Mouse (Mus musculus): Measurements from ENCODE around the gene Ano1. TPM values are rescaled to one million over a fixed set of nuclear protein-coding genes. Genes with fewer than 3 reads are reported as not detected.

Gene Ano1
- polyA plus RNA-seq, 1 experiment from 2014 or later, result 17.1 TPM

- Histone ChIP-seq H3K4me2 (no peak overlapping the region), H3K9me3 (no peaks in the 10 kb centered on the region), H3K36me3 (replicated peaks) (peaks cover 14% of the 10 kb centered on the region), H3K27me3 (peaks cover 18% of the 10 kb centered on the region; the same call in 1 of the 2 replicates), H3K27ac (0 out of 2 replicates have a peak overlapping the region, but pooled peaks have one; percentile 19), H3K4me3 (replicated peaks) (no peak overlapping the region), H3K9ac (no peak overlapping the region), H3K4me1 (peaks cover 12% of the 10 kb centered on the region)
- no peak for ATAC-seq (ENCODE audit: low FRiP score)
- WGBS, result 55% methylated on average over 2 of the region's 2 CpGs
Observed at GRCm38 (mm10) chr7:144587291-144587690, 164.5 kb downstream of the Ano1 start.

- Histone ChIP-seq H3K4me3 (replicated peaks) (no peak overlapping the region), H3K4me1 (peaks cover 21% of the 10 kb centered on the region), H3K4me2 (no peak overlapping the region), H3K27me3 (peaks cover 18% of the 10 kb centered on the region; the same call in 1 of the 2 replicates), H3K36me3 (replicated peaks) (peaks cover 4% of the 10 kb centered on the region; the same call in 1 of the 2 replicates), H3K27ac (no peak overlapping the region), H3K9me3 (no peaks in the 10 kb centered on the region), H3K9ac (no peak overlapping the region)
- 6% methylated on average over 6 of the region's 6 CpGs for WGBS
- ATAC-seq (ENCODE audit: low FRiP score), result no peak
Observed at GRCm38 (mm10) chr7:144585648-144586047, 166.1 kb downstream of the Ano1 start.

- H3K4me2 ChIP-seq, result no peak overlapping the region
- H3K9ac ChIP-seq, result no peak overlapping the region
- H3K9me3 ChIP-seq, result no peaks in the 10 kb centered on the region
- no peak overlapping the region for H3K4me3 ChIP-seq (replicated peaks)
- H3K4me1 ChIP-seq, result peaks cover 23% of the 10 kb centered on the region
- peaks cover 17% of the 10 kb centered on the region for H3K36me3 ChIP-seq (replicated peaks)
- no peak overlapping the region for H3K27ac ChIP-seq
- ATAC-seq (ENCODE audit: low FRiP score), result no peak
- H3K27me3 ChIP-seq, result peaks cover 18% of the 10 kb centered on the region; the same call in 1 of the 2 replicates
- 4% methylated on average over 4 of the region's 4 CpGs for WGBS
Observed at GRCm38 (mm10) chr7:144583619-144584018, 168.2 kb downstream of the Ano1 start.

- Histone ChIP-seq H3K9ac (peak within 1 kb of the TSS; percentile 80), H3K27ac (peak within 1 kb of the TSS; percentile 91), H3K4me3 (replicated peaks) (peak within 1 kb of the TSS; percentile 80), H3K36me3 (replicated peaks) (peaks cover 24% of the 10 kb centered on the region), H3K4me2 (peak within 1 kb of the TSS; percentile 86), H3K27me3 (peaks cover 18% of the 10 kb centered on the region; the same call in 1 of the 2 replicates), H3K9me3 (no peaks in the 10 kb centered on the region), H3K4me1 (peaks cover 23% of the 10 kb centered on the region)
- peak; percentile 92 for ATAC-seq (ENCODE audit: low FRiP score)
- WGBS, result 3% methylated on average over 34 of the region's 34 CpGs
Observed at GRCm38 (mm10) chr7:144582284-144582980, 169.3 kb downstream of the Ano1 start, which contains the start of gene Fadd. Gene Fadd (minus strand): TSS chr7:144582463.

- 1% methylated on average over 43 of the region's 43 CpGs for WGBS
- peak; percentile 88 for ATAC-seq (ENCODE audit: low FRiP score)
- Histone ChIP-seq H3K4me1 (peaks cover 23% of the 10 kb centered on the region), H3K9me3 (no peaks in the 10 kb centered on the region), H3K36me3 (replicated peaks) (peaks cover 24% of the 10 kb centered on the region), H3K9ac (peak overlapping the region; percentile 80), H3K4me3 (replicated peaks) (peak overlapping the region; percentile 80), H3K27me3 (peaks cover 12% of the 10 kb centered on the region; the same call in 1 of the 2 replicates), H3K4me2 (peak overlapping the region; percentile 86), H3K27ac (peak overlapping the region; percentile 91)
Observed at GRCm38 (mm10) chr7:144581559-144582283, 170.1 kb downstream of the Ano1 start.

- Histone ChIP-seq H3K27me3 (no peaks in the 10 kb centered on the region), H3K4me2 (no peak overlapping the region), H3K4me1 (peaks cover 16% of the 10 kb centered on the region), H3K9me3 (no peaks in the 10 kb centered on the region), H3K36me3 (replicated peaks) (peaks cover 24% of the 10 kb centered on the region), H3K27ac (no peak overlapping the region), H3K9ac (no peak overlapping the region), H3K4me3 (replicated peaks) (no peak overlapping the region)
- ATAC-seq (ENCODE audit: low FRiP score), result no peak
- 87% methylated on average over 5 of the region's 5 CpGs for WGBS
Observed at GRCm38 (mm10) chr7:144577876-144578275, 173.9 kb downstream of the Ano1 start.

- Histone ChIP-seq H3K27ac (no peak overlapping the region), H3K36me3 (replicated peaks) (no peaks in the 10 kb centered on the region), H3K4me1 (no peaks in the 10 kb centered on the region), H3K27me3 (peaks cover 2% of the 10 kb centered on the region; the same call in 1 of the 2 replicates), H3K9me3 (no peaks in the 10 kb centered on the region), H3K4me3 (replicated peaks) (no peak overlapping the region), H3K4me2 (no peak overlapping the region), H3K9ac (no peak overlapping the region)
- no peak for ATAC-seq (ENCODE audit: low FRiP score)
- WGBS, result 84% methylated on average over 5 of the region's 5 CpGs
Observed at GRCm38 (mm10) chr7:144572234-144572633, 179.5 kb downstream of the Ano1 start.

- H3K36me3 ChIP-seq (replicated peaks), result no peaks in the 10 kb centered on the region
- no peak for ATAC-seq (ENCODE audit: low FRiP score)
- peaks cover 7% of the 10 kb centered on the region; the same call in 1 of the 2 replicates for H3K27me3 ChIP-seq
- no peak overlapping the region for H3K9ac ChIP-seq
- H3K4me3 ChIP-seq (replicated peaks), result no peak overlapping the region
- H3K9me3 ChIP-seq, result no peaks in the 10 kb centered on the region
- H3K27ac ChIP-seq, result no peak overlapping the region
- no peak overlapping the region for H3K4me2 ChIP-seq
- no peaks in the 10 kb centered on the region for H3K4me1 ChIP-seq
Observed at GRCm38 (mm10) chr7:144571598-144571997, 180.2 kb downstream of the Ano1 start.

GRCm38 (mm10) chr7:144569428-144569827 is 182.3 kb downstream of the Ano1 start:
- WGBS, result 76% methylated on average over 7 of the region's 7 CpGs
- Histone ChIP-seq H3K4me2 (no peak overlapping the region), H3K4me3 (replicated peaks) (no peak overlapping the region), H3K9ac (no peak overlapping the region), H3K36me3 (replicated peaks) (no peaks in the 10 kb centered on the region), H3K9me3 (no peaks in the 10 kb centered on the region), H3K4me1 (no peaks in the 10 kb centered on the region), H3K27me3 (peaks cover 17% of the 10 kb centered on the region; the same call in 1 of the 2 replicates), H3K27ac (no peak overlapping the region)
- ATAC-seq (ENCODE audit: low FRiP score), result no peak

- no peak overlapping the region for H3K27ac ChIP-seq
- no peak overlapping the region for H3K9ac ChIP-seq
- H3K4me1 ChIP-seq, result 0 out of 2 replicates have a peak, but pooled peaks cover 3% of the 10 kb centered on the region
- H3K4me2 ChIP-seq, result no peak overlapping the region
- no peaks in the 10 kb centered on the region for H3K9me3 ChIP-seq
- ATAC-seq (ENCODE audit: low FRiP score), result no peak
- no peak overlapping the region for H3K4me3 ChIP-seq (replicated peaks)
- peaks cover 26% of the 10 kb centered on the region; the same call in 1 of the 2 replicates for H3K27me3 ChIP-seq
- H3K36me3 ChIP-seq (replicated peaks), result no peaks in the 10 kb centered on the region
Observed at GRCm38 (mm10) chr7:144568091-144568490, 183.7 kb downstream of the Ano1 start.

- Histone ChIP-seq H3K36me3 (replicated peaks) (no peaks in the 10 kb centered on the region), H3K9me3 (no peaks in the 10 kb centered on the region), H3K4me1 (peaks cover 4% of the 10 kb centered on the region; the same call in 1 of the 2 replicates), H3K4me2 (no peak overlapping the region), H3K4me3 (replicated peaks) (no peak overlapping the region), H3K9ac (no peak overlapping the region), H3K27me3 (peaks cover 26% of the 10 kb centered on the region; the same call in 1 of the 2 replicates), H3K27ac (no peak overlapping the region)
- WGBS, result 68% methylated on average over 3 of the region's 3 CpGs
- no peak for ATAC-seq (ENCODE audit: low FRiP score)
Observed at GRCm38 (mm10) chr7:144566921-144567682, 184.7 kb downstream of the Ano1 start.
